ENCODE assay signal across 8 mouse cellular contexts in the genomic region with DNA sequence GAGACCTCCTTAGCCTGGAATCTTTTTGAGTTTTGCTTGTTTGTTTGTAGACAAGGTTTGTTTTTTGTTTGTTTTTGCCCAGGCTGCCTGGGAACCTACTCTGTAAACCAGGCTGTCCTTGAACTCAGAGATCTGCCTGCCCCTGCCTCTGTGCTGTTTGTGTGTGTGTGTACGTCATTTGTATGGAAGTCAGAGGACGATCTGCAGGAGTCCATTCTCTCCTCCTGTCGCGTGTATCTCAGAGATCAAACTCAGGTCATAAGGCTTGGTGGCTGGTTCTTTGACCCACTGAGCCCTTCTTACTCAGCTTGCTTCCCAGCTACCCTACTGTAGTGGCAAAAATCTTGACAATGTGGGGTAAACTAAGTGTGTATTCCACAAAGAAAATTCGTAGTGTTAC. TPM values are rescaled to one million over a fixed set of nuclear protein-coding genes. Genes with fewer than 3 reads are reported as not detected.
DNase-seq lines count a peak whose midpoint lies in the region; ATAC-seq and TF ChIP-seq lines count a peak whose summit lies in the region.

No protein-coding gene starts in this region.

- H3K9me3 ChIP-seq in forebrain, embryonic 11.5 days (ENCODE audit: control insufficient read depth, low read length), result no peaks in the 10 kb centered on the region
- no peaks in the 10 kb centered on the region for H3K9me3 ChIP-seq in forebrain, embryonic 15.5 days
- H3K9me3 ChIP-seq in lung, embryonic 16.5 days (ENCODE audit: control insufficient read depth, low read length), result no peaks in the 10 kb centered on the region
- H3K9me3 ChIP-seq in limb, embryonic 15.5 days, result no peaks in the 10 kb centered on the region
- no peaks in the 10 kb centered on the region for H3K9me3 ChIP-seq in stomach, embryonic 15.5 days

- no peaks in the 10 kb centered on the region; the same call in 1 of the 2 replicates for H3K36me3 ChIP-seq in forebrain, embryonic 11.5 days (ENCODE audit: control insufficient read depth, insufficient read depth, low read length)
- H3K36me3 ChIP-seq in forebrain, embryonic 15.5 days, result no peaks in the 10 kb centered on the region
- H3K36me3 ChIP-seq in lung, embryonic 16.5 days (ENCODE audit: control insufficient read depth, insufficient read depth, low read length), result no peaks in the 10 kb centered on the region
- H3K36me3 ChIP-seq in limb, embryonic 15.5 days, result no peaks in the 10 kb centered on the region
- no peaks in the 10 kb centered on the region for H3K36me3 ChIP-seq in stomach, embryonic 15.5 days

- TF ChIP-seq CTCF in cerebellum, adult 2 months (IDR thresholded peaks at IDR 0.05; ENCODE audit: borderline replicate concordance, insufficient read depth, low read depth, low read length), result no peak

- H3K27me3 ChIP-seq in forebrain, embryonic 11.5 days (ENCODE audit: control insufficient read depth, insufficient read depth, low read length), result no peaks in the 10 kb centered on the region
- no peaks in the 10 kb centered on the region for H3K27me3 ChIP-seq in forebrain, embryonic 15.5 days
- no peaks in the 10 kb centered on the region for H3K27me3 ChIP-seq in lung, embryonic 16.5 days (ENCODE audit: control insufficient read depth, insufficient read depth, low read depth, low read length)
- H3K27me3 ChIP-seq in limb, embryonic 15.5 days, result no peaks in the 10 kb centered on the region
- no peaks in the 10 kb centered on the region for H3K27me3 ChIP-seq in stomach, embryonic 15.5 days (replicated peaks)
- H3K27me3 ChIP-seq in cerebellum, adult 2 months (ENCODE audit: control insufficient read depth, insufficient read depth, low read length), result no peaks in the 10 kb centered on the region

- WGBS in forebrain, embryonic 11.5 days, result 64% methylated on average over 5 of the region's 5 CpGs
- WGBS in forebrain, embryonic 15.5 days, result 73% methylated on average over 5 of the region's 5 CpGs
- WGBS in lung, embryonic 16.5 days, result 63% methylated on average over 5 of the region's 5 CpGs
- WGBS in limb, embryonic 15.5 days, result 72% methylated on average over 5 of the region's 5 CpGs
- WGBS in stomach, embryonic 15.5 days, result 60% methylated on average over 5 of the region's 5 CpGs
- 58% methylated on average over 5 of the region's 5 CpGs for WGBS in cerebellum, adult 2 months

- no peak overlapping the region; the same call in 1 of the 2 replicates for H3K4me3 ChIP-seq in forebrain, embryonic 11.5 days (ENCODE audit: low read depth, low read length)
- no peak overlapping the region for H3K4me3 ChIP-seq in forebrain, embryonic 15.5 days
- peak overlapping the region; percentile 90; the same call in 1 of the 2 replicates for H3K4me3 ChIP-seq in lung, embryonic 16.5 days (ENCODE audit: low read length)
- peak overlapping the region; percentile 84 for H3K4me3 ChIP-seq in limb, embryonic 15.5 days
- peak overlapping the region; percentile 86 for H3K4me3 ChIP-seq in stomach, embryonic 15.5 days (replicated peaks)
- no peak overlapping the region for H3K4me3 ChIP-seq in cerebellum, adult 2 months (replicated peaks; ENCODE audit: insufficient read depth, low read depth, low read length)

- no peak for TF ChIP-seq POLR2A in cerebellum, adult 2 months (IDR thresholded peaks at IDR 0.05; ENCODE audit: borderline replicate concordance, insufficient read depth, low read length)

- 0 out of 2 replicates have a peak overlapping the region, but pooled peaks have one; percentile 31 for H3K27ac ChIP-seq in forebrain, embryonic 11.5 days (ENCODE audit: low read depth, low read length)
- H3K27ac ChIP-seq in forebrain, embryonic 15.5 days (replicated peaks), result no peak overlapping the region
- H3K27ac ChIP-seq in lung, embryonic 16.5 days (ENCODE audit: low read length), result peak overlapping the region; percentile 79
- peak overlapping the region; percentile 69 for H3K27ac ChIP-seq in limb, embryonic 15.5 days
- peak overlapping the region; percentile 92; the same call in 1 of the 2 replicates for H3K27ac ChIP-seq in stomach, embryonic 15.5 days
- H3K27ac ChIP-seq in cerebellum, adult 2 months (ENCODE audit: insufficient read depth, low read length), result no peak overlapping the region

- DNase-seq in forebrain, embryonic 11.5 days (ENCODE audit: low spot score), result no peak
- no peak for DNase-seq in lung, postnatal 36 days
- DNase-seq in yolk sac, embryonic 10.5 days (ENCODE audit: low spot score), result no peak
- DNase-seq in cerebellum, adult 2 months, result no peak

- no peaks in the 10 kb centered on the region; the same call in 1 of the 2 replicates for H3K4me1 ChIP-seq in forebrain, embryonic 11.5 days (replicated peaks; ENCODE audit: control insufficient read depth, insufficient read depth, low read length)
- peaks cover 13% of the 10 kb centered on the region for H3K4me1 ChIP-seq in forebrain, embryonic 15.5 days
- H3K4me1 ChIP-seq in lung, embryonic 16.5 days (replicated peaks; ENCODE audit: control insufficient read depth, insufficient read depth, low read length), result peaks cover 10% of the 10 kb centered on the region; the same call in 1 of the 2 replicates
- H3K4me1 ChIP-seq in limb, embryonic 15.5 days, result peaks cover 15% of the 10 kb centered on the region; the same call in 1 of the 2 replicates
- H3K4me1 ChIP-seq in stomach, embryonic 15.5 days, result peaks cover 3% of the 10 kb centered on the region; the same call in 1 of the 2 replicates
- H3K4me1 ChIP-seq in cerebellum, adult 2 months (ENCODE audit: control insufficient read depth, insufficient read depth, low read length), result peaks cover 2% of the 10 kb centered on the region; the same call in 1 of the 2 replicates

- H3K4me2 ChIP-seq in forebrain, embryonic 11.5 days (ENCODE audit: low read depth, low read length, severe bottlenecking), result peak overlapping the region; percentile 94
- no peak overlapping the region; the same call in 1 of the 2 replicates for H3K4me2 ChIP-seq in forebrain, embryonic 15.5 days (replicated peaks)
- H3K4me2 ChIP-seq in lung, embryonic 16.5 days (ENCODE audit: low read depth, low read length), result peak overlapping the region; percentile 85
- peak overlapping the region; percentile 87; the same call in 1 of the 2 replicates for H3K4me2 ChIP-seq in limb, embryonic 15.5 days
- peak overlapping the region; percentile 98 for H3K4me2 ChIP-seq in stomach, embryonic 15.5 days

- ATAC-seq in forebrain, embryonic 11.5 days (replicated peaks; ENCODE audit: low FRiP score), result no peak
- no peak for ATAC-seq in forebrain, embryonic 15.5 days (replicated peaks)
- ATAC-seq in lung, embryonic 16.5 days (ENCODE audit: low read depth), result no peak
- ATAC-seq in limb, embryonic 15.5 days (ENCODE audit: insufficient number of reproducible peaks, low FRiP score, low TSS enrichment, low read depth), result no peak
- no peak for ATAC-seq in stomach, embryonic 15.5 days (ENCODE audit: insufficient read depth, low FRiP score, low read depth)

- H3K9ac ChIP-seq in forebrain, embryonic 11.5 days (ENCODE audit: low read length), result no peak overlapping the region
- H3K9ac ChIP-seq in forebrain, embryonic 15.5 days (replicated peaks), result no peak overlapping the region
- H3K9ac ChIP-seq in lung, embryonic 16.5 days (ENCODE audit: low read length), result peak overlapping the region; percentile 44; the same call in 1 of the 2 replicates
- H3K9ac ChIP-seq in limb, embryonic 15.5 days, result no peak overlapping the region
- H3K9ac ChIP-seq in stomach, embryonic 15.5 days, result no peak overlapping the region

RNA-seq across cellular contexts. Expression of a gene that starts 1.0 kb away (rescaled TPM):
- polyA plus RNA-seq in forebrain, embryonic 11.5 days (2014; fragmentation: Nextera tagmentation; extraction: Ambion mirVana), result 120 and 133 TPM in 2 replicates
- polyA plus RNA-seq in forebrain, embryonic 15.5 days (2015; fragmentation: Nextera tagmentation; extraction: Ambion mirVana), result 36.3 and 56.7 TPM in 2 replicates
- polyA plus RNA-seq in lung, embryonic 16.5 days (2015; fragmentation: Nextera tagmentation; extraction: Ambion mirVana), result 31.3 and 32.2 TPM in 2 replicates
- polyA plus RNA-seq in limb, embryonic 15.5 days (2015; fragmentation: Nextera tagmentation; extraction: Ambion mirVana), result 56.3 and 64.5 TPM in 2 replicates
- 92.6 and 104 TPM in 2 replicates for polyA plus RNA-seq in stomach, embryonic 15.5 days (2015; fragmentation: Nextera tagmentation; extraction: Ambion mirVana)
- polyA plus RNA-seq in cerebellum, adult 2 months (2012; rRNA removed), result 59.1 and 61.6 TPM in 2 replicates

RNA-seq across cellular contexts. Expression of a gene that starts 12.9 kb away (rescaled TPM):
- polyA plus RNA-seq in forebrain, embryonic 11.5 days (2014; fragmentation: Nextera tagmentation; extraction: Ambion mirVana), result 87.3 and 92.8 TPM in 2 replicates
- 101 and 111 TPM in 2 replicates for polyA plus RNA-seq in forebrain, embryonic 15.5 days (2015; fragmentation: Nextera tagmentation; extraction: Ambion mirVana)
- polyA plus RNA-seq in lung, embryonic 16.5 days (2015; fragmentation: Nextera tagmentation; extraction: Ambion mirVana), result 80.8 and 81.2 TPM in 2 replicates
- polyA plus RNA-seq in limb, embryonic 15.5 days (2015; fragmentation: Nextera tagmentation; extraction: Ambion mirVana), result 70.7 and 71.9 TPM in 2 replicates
- 77.3 and 81.5 TPM in 2 replicates for polyA plus RNA-seq in stomach, embryonic 15.5 days (2015; fragmentation: Nextera tagmentation; extraction: Ambion mirVana)
- 48.3 and 50.3 TPM in 2 replicates for polyA plus RNA-seq in cerebellum, adult 2 months (2012; rRNA removed)

RNA-seq across cellular contexts. Expression of a gene that starts 39.4 kb away (rescaled TPM):
- 20.7 and 22.1 TPM in 2 replicates for polyA plus RNA-seq in forebrain, embryonic 11.5 days (2014; fragmentation: Nextera tagmentation; extraction: Ambion mirVana)
- polyA plus RNA-seq in forebrain, embryonic 15.5 days (2015; fragmentation: Nextera tagmentation; extraction: Ambion mirVana), result 26.3 and 27.8 TPM in 2 replicates
- polyA plus RNA-seq in lung, embryonic 16.5 days (2015; fragmentation: Nextera tagmentation; extraction: Ambion mirVana), result 29.4 and 32.7 TPM in 2 replicates
- 33.6 and 36.1 TPM in 2 replicates for polyA plus RNA-seq in limb, embryonic 15.5 days (2015; fragmentation: Nextera tagmentation; extraction: Ambion mirVana)
- polyA plus RNA-seq in stomach, embryonic 15.5 days (2015; fragmentation: Nextera tagmentation; extraction: Ambion mirVana), result 31.5 and 32.0 TPM in 2 replicates
- 18.1 and 18.4 TPM in 2 replicates for polyA plus RNA-seq in cerebellum, adult 2 months (2012; rRNA removed)

RNA-seq across cellular contexts. Expression of a gene that starts 44.2 kb away (rescaled TPM):
- polyA plus RNA-seq in forebrain, embryonic 11.5 days (2014; fragmentation: Nextera tagmentation; extraction: Ambion mirVana), result 14.3 and 17.3 TPM in 2 replicates
- polyA plus RNA-seq in forebrain, embryonic 15.5 days (2015; fragmentation: Nextera tagmentation; extraction: Ambion mirVana), result 24.9 and 26.0 TPM in 2 replicates
- 23.0 and 25.6 TPM in 2 replicates for polyA plus RNA-seq in lung, embryonic 16.5 days (2015; fragmentation: Nextera tagmentation; extraction: Ambion mirVana)
- 23.6 and 25.1 TPM in 2 replicates for polyA plus RNA-seq in limb, embryonic 15.5 days (2015; fragmentation: Nextera tagmentation; extraction: Ambion mirVana)
- polyA plus RNA-seq in stomach, embryonic 15.5 days (2015; fragmentation: Nextera tagmentation; extraction: Ambion mirVana), result 22.5 and 25.0 TPM in 2 replicates
- 12.3 and 13.1 TPM in 2 replicates for polyA plus RNA-seq in cerebellum, adult 2 months (2012; rRNA removed)

Comparison
In these comparisons a context has a peak if more than half of its experiments do, and no peak if none do; other contexts are left out.
1. H3K27ac ChIP-seq: peak in forebrain, embryonic 11.5 days (single experiment), lung, embryonic 16.5 days (single experiment), limb, embryonic 15.5 days (single experiment) and stomach, embryonic 15.5 days (single experiment); none in forebrain, embryonic 15.5 days (single experiment) and cerebellum, adult 2 months (single experiment).
2. H3K4me3 ChIP-seq: peak in lung, embryonic 16.5 days (single experiment), limb, embryonic 15.5 days (single experiment) and stomach, embryonic 15.5 days (single experiment); none in forebrain, embryonic 11.5 days (single experiment), forebrain, embryonic 15.5 days (single experiment) and cerebellum, adult 2 months (single experiment).